Mouse (Mus musculus): ENCODE data around the gene Cst11. TPM values are rescaled to one million over a fixed set of nuclear protein-coding genes. Genes with fewer than 3 reads are reported as not detected.

Gene Cst11
- total and polyA plus RNA-seq, 3 experiments = not detected

- dilution Hi-C loops (cut with MboI; ENCODE audit: extremely low pct_ligation_motif_present, extremely low pct_unique_long_range_greater_than_20kb, low sequenced_read_pairs) (no loop called here), in situ Hi-C loops (cut with MboI; ENCODE audit: low pct_ligation_motif_present, low pct_unique_long_range_greater_than_20kb, low sequenced_read_pairs) (no loop called here)
- no peak for DNase-seq (ENCODE audit: extremely low read depth)
- no peak overlapping the region for H3K4me3 ChIP-seq (replicated peaks in 1 of 3; ENCODE audit: low read depth in 2 of 3, low read length in 2 of 3, poor library complexity in 1 of 3)
- no peaks in the 10 kb centered on the region for H3K9me3 ChIP-seq (replicated peaks; ENCODE audit: low read length)
- no peaks in the 10 kb centered on the region for H3K79me2 ChIP-seq (replicated peaks; ENCODE audit: control insufficient read depth, extremely low read depth, insufficient read depth, poor library complexity, severe bottlenecking)
- no peak overlapping the region for H3K4me2 ChIP-seq (ENCODE audit: insufficient read depth, low read depth, poor library complexity, severe bottlenecking)
- H3K27me3 ChIP-seq (replicated peaks) = peaks cover 11% of the 10 kb centered on the region
- TF ChIP-seq MXI1 (IDR thresholded peaks at IDR 0.05; ENCODE audit: low read depth, low read length) = no peak
- TF ChIP-seq RAD21 (IDR thresholded peaks at IDR 0.05; ENCODE audit: low read depth, low read length) = no peak
- TF ChIP-seq TCF12 (IDR thresholded peaks at IDR 0.05; ENCODE audit: low read depth, low read length) = no peak
- TF ChIP-seq POLR2AphosphoS2 (IDR thresholded peaks at IDR 0.05; ENCODE audit: low read depth, low read length) = no peak
- no peak overlapping the region for H3K9ac ChIP-seq (ENCODE audit: insufficient read depth, low read depth)
- peaks cover 2 to 3% of the 10 kb centered on the region in 2 experiments; a peak in 2 of 4 replicates for H3K4me1 ChIP-seq (ENCODE audit: control insufficient read depth in 1 of 2, insufficient read depth in 2 of 2)
- no peaks in the 10 kb centered on the region for H3K36me3 ChIP-seq (replicated peaks in 1 of 2; ENCODE audit: control insufficient read depth in 1 of 2, insufficient read depth in 1 of 2, low read length in 1 of 2)
- H3K27ac ChIP-seq (ENCODE audit: insufficient read depth, low read depth) = no peak overlapping the region
Measured at GRCm38 (mm10) chr2:148754310-148754846, 16.9 kb downstream of the Cst11 start.

GRCm38 (mm10) chr2:148751893-148752813, 19.1 kb downstream of the Cst11 start:
- Histone ChIP-seq H3K9me3 (replicated peaks; ENCODE audit: low read length) (no peaks in the 10 kb centered on the region), H3K27ac (ENCODE audit: insufficient read depth, low read depth) (no peak overlapping the region), H3K27me3 (replicated peaks) (peaks cover 13% of the 10 kb centered on the region), H3K9ac (ENCODE audit: insufficient read depth, low read depth) (no peak overlapping the region), H3K4me3 (replicated peaks in 1 of 3; ENCODE audit: low read depth in 2 of 3, low read length in 2 of 3, poor library complexity in 1 of 3) (peak overlapping the region; percentile 45 to 47 (median 46)), H3K4me1 (ENCODE audit: control insufficient read depth in 1 of 2, insufficient read depth in 2 of 2) (peaks cover 2 to 3% of the 10 kb centered on the region in 2 experiments; a peak in 2 of 4 replicates), H3K36me3 (replicated peaks in 1 of 2; ENCODE audit: control insufficient read depth in 1 of 2, insufficient read depth in 1 of 2, low read length in 1 of 2) (no peaks in the 10 kb centered on the region), H3K79me2 (replicated peaks; ENCODE audit: control insufficient read depth, extremely low read depth, insufficient read depth, poor library complexity, severe bottlenecking) (no peaks in the 10 kb centered on the region), H3K4me2 (ENCODE audit: insufficient read depth, low read depth, poor library complexity, severe bottlenecking) (peak overlapping the region; percentile 96)
- peak; percentile 94 for DNase-seq (ENCODE audit: extremely low read depth)
- dilution Hi-C loops (cut with MboI; ENCODE audit: extremely low pct_ligation_motif_present, extremely low pct_unique_long_range_greater_than_20kb, low sequenced_read_pairs) (no loop called here), in situ Hi-C loops (cut with MboI; ENCODE audit: low pct_ligation_motif_present, low pct_unique_long_range_greater_than_20kb, low sequenced_read_pairs) (no loop called here)
- TF ChIP-seq JUND (conservative IDR thresholded peaks at IDR 0.05; ENCODE audit: low read depth, low read length) (0 out of 2 replicates have a peak, but pooled peaks have one; percentile 36), POLR2A (IDR thresholded peaks at IDR 0.05; ENCODE audit: low read depth, low read length) (no peak), ZNF384 (IDR thresholded peaks at IDR 0.05; ENCODE audit: low read depth, low read length) (no peak), MXI1 (IDR thresholded peaks at IDR 0.05; ENCODE audit: low read depth, low read length) (no peak), MAX (IDR thresholded peaks at IDR 0.05; ENCODE audit: low read length) (no peak), JUN (IDR thresholded peaks at IDR 0.05; ENCODE audit: insufficient read depth, low read depth, low read length) (peak; percentile 15; the same call in 1 of the 2 replicates), BHLHE40 (IDR thresholded peaks at IDR 0.05; ENCODE audit: low read depth, low read length) (peak; percentile 5; the same call in 1 of the 2 replicates), SMC3 (IDR thresholded peaks at IDR 0.05; ENCODE audit: low read depth, low read length) (peak; percentile 60), ZKSCAN1 (IDR thresholded peaks at IDR 0.05; ENCODE audit: borderline replicate concordance, low read depth, low read length) (no peak), ZMIZ1 (IDR thresholded peaks at IDR 0.05; ENCODE audit: low read depth, low read length) (no peak), MAFK (IDR thresholded peaks at IDR 0.05; ENCODE audit: insufficient replicate concordance, low read length) (no peak), GABPA (IDR thresholded peaks at IDR 0.05; ENCODE audit: insufficient replicate concordance, low read depth, low read length) (no peak), USF2 (conservative IDR thresholded peaks at IDR 0.05; ENCODE audit: low read depth, low read length) (no peak), EP300 (IDR thresholded peaks at IDR 0.05; ENCODE audit: low read length) (no peak), MEF2A (IDR thresholded peaks at IDR 0.05; ENCODE audit: borderline replicate concordance, low read depth, low read length) (no peak), ZC3H11A (IDR thresholded peaks at IDR 0.05; ENCODE audit: low read depth, low read length) (no peak), NRF1 (IDR thresholded peaks at IDR 0.05; ENCODE audit: low read depth, low read length) (no peak), IRF4 (IDR thresholded peaks at IDR 0.05; ENCODE audit: low read depth, low read length) (no peak; the same call in 1 of the 2 replicates), NELFE (IDR thresholded peaks at IDR 0.05; ENCODE audit: low read depth, low read length) (no peak), RAD21 (IDR thresholded peaks at IDR 0.05; ENCODE audit: low read depth, low read length) (peak; percentile 65), CTCF (conservative IDR thresholded peaks at IDR 0.05 in 1 of 2, IDR thresholded peaks at IDR 0.05 in 1 of 2; ENCODE audit: low read depth in 2 of 2, low read length in 2 of 2) (peak; percentile 41 to 78), RCOR1 (conservative IDR thresholded peaks at IDR 0.05; ENCODE audit: low read depth, low read length) (no peak), SIN3A (IDR thresholded peaks at IDR 0.05; ENCODE audit: low read length) (no peak), ETS1 (conservative IDR thresholded peaks at IDR 0.05; ENCODE audit: low read depth, low read length) (no peak), USF1 (IDR thresholded peaks at IDR 0.05; ENCODE audit: low read depth, low read length) (no peak), MYC (IDR thresholded peaks at IDR 0.05; ENCODE audit: low read depth, low read length) (no peak), CHD1 (IDR thresholded peaks at IDR 0.05; ENCODE audit: low read depth, low read length) (no peak), PAX5 (IDR thresholded peaks at IDR 0.05; ENCODE audit: low read length) (no peak), TBP (conservative IDR thresholded peaks at IDR 0.05; ENCODE audit: low read depth, low read length) (no peak)
